Mouse (Mus musculus) right cerebral cortex, postnatal 4 days (tissue): ENCODE measurements around the gene Osbpl7.

Source experiments
- DNase-seq: peaks from one replicate; pipeline ENCODE4 v3.0.0-alpha.2; 2022

Osbpl7 gene

DNA sequence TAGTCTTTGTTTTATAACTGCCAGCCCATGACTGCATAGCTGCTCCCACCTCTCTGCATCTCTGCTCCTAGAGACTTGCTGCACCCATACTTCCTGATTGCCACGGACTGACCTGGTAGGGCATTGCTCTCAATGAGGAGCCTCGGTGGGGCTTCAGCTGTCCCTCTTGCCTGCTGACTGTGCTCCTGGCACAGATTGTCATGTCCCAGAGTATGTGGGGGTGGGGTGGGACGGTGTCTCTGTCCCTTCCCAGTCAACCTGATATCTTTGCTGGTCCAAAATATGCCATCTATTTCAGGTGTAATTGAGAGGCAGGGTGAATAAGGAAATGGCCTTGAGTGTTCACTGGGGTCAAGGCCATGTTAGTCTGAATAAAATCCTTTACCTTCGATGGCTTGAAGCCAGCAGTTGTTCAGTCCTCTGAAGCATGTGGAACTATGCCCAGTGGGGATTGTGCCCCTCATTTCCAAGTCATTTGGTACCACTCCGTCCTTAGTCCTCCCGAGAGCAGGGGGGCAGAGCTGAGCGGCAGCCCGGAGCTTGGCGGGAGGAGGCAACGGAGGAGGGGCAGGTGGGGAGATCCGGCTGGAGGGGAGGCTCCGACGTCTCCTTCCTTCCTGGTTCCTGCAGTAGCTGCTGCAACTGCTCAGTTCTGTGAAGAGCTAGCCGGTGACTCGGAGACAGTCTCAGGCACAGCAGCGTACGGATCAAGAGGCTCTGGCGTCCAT is at the start of gene Osbpl7:
Osbpl7 (plus strand) TSS at position 413 of the 728 bp plus-strand sequence.
- DNase-seq = peak; percentile 83

- DNase-seq = no peak
These were observed 47.3 kb upstream of the Osbpl7 start for GRCm38 (mm10) chr11:97003170-97003569.

DNA sequence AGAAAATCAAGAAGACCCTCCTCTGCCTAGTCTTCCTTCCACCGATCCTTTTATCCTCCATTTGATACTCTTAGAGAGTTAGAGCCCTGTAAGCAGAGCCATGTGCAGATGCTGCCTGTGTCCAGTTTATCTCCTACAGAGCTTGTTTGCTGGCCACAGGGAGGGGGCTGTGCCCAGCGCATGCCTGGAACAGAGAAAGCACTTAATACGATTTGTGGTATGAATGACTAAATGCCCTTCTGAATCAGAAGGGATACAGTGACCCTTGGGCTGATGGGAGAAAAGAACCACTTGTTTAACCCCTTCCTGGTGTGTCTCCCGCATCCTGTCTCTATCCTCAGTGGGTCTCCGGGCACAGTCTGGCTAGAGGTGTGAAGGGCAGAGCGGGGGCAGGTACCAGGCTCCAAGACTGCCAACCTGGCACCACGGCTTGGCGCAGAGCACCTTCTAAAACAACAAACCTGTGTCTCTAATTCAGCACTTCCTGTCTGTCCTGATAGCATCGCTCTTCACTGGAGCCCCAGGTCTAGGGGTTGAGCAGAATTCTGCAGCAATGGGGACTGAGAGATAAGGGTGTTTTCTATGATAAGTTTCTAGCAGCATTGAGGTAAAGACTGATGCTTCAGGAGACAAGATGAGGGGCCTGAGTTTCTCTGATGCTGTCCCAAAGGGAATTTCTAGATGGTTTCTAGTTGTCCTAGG is 43.2 kb upstream of the Osbpl7 start:
- no peak for DNase-seq

- no peak for DNase-seq
These were observed 41.1 kb upstream of the Osbpl7 start for GRCm38 (mm10) chr11:97009198-97009790.

- no peak for DNase-seq
These were observed 37.2 kb upstream of the Osbpl7 start, which contains the start of gene Sp6 for GRCm38 (mm10) chr11:97013121-97013670. Sp6 (plus strand) TSS chr11:97013394.

DNA sequence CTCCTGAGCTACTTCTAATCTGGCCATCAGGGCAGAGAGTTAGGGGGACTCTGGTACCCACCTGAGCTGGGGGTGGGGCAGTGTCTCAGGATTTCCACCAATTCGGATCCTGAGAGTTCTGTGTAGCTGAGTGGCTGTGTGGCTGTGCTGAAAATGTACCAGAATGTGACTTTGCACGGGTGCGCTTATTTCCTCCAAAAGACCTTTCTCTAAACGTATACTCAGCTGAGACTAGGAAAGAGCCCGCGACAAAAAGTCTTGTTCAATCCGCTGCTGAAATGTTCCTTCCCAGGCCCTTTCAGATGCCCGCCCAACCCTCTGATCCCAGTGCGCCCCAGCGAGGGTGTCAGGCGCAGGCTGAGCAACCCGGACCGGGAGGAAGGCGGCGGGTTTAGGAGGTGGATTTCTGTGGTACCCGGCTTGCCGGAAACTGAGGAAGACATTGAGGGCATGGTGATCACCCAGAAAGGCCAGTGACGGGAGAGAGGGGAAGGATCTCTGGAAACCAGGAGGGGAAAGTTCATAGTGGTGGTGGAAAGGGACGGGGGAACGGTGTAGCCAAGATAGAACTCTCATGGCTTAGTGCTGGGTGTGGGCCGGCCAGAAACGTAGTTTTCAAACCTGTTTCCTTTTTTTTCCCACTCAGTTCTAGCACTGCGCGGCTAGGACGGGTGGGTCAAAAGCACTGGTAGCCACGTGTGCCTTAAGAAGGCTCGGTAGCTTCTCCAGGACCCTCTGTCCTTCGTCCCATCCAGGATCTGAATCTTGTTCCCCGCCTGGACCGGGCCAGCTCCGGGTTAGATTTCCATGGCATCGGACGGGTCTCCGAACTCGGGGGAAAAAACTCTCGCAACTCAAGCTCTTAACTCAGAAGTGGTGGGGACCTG is 32.5 kb upstream of the Osbpl7 start:
- no peak for DNase-seq

GRCm38 (mm10) chr11:97018583-97019344 is 31.7 kb upstream of the Osbpl7 start:
- no peak for DNase-seq

DNA sequence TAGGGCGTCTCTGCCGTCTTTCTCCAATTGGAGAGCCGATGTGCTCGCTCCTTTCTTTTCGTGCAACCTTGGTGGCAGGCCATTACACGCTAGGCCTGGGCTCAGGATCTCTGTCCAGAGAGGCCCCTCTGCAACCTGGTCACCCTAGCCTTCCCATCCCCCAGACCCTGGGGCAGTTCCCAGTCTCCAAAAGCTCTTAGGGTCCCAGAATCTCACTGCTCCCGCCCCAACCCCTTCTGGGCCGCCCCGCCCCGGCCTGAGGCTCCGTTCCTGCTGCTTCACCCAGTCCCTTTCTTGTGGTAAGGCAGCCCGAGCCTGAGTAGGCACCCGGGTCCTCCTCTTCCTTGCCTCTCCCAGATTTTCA is 31.1 kb upstream of the Osbpl7 start:
- DNase-seq = no peak

GRCm38 (mm10) chr11:97021121-97021765 is 29.2 kb upstream of the Osbpl7 start:
- DNase-seq = no peak

DNA sequence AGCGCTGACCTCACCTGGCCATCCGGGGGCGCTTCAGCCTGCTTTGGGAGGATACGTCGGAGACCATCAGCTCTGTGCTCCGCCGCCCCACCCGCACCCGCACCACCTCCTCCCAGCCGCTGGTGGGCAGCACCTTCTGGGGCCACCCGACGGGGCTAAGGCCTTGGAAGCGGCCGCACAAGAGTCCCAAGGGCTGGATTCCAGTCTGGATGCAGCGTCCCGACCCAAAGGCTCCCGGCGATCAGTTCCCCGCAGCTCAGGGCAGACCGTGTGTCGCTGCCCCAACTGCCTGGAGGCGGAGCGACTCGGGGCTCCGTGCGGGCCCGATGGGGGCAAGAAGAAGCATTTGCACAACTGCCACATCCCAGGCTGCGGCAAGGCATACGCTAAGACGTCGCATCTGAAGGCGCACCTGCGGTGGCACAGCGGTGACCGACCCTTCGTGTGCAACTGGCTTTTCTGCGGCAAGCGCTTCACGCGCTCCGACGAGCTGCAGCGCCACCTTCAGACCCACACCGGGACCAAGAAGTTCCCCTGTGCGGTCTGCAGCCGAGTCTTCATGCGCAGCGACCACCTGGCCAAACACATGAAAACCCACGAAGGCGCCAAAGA is 28.4 kb upstream of the Osbpl7 start:
- DNase-seq = peak; percentile 75

GRCm38 (mm10) chr11:97024977-97025376 is 25.5 kb upstream of the Osbpl7 start:
- DNase-seq = no peak

DNA sequence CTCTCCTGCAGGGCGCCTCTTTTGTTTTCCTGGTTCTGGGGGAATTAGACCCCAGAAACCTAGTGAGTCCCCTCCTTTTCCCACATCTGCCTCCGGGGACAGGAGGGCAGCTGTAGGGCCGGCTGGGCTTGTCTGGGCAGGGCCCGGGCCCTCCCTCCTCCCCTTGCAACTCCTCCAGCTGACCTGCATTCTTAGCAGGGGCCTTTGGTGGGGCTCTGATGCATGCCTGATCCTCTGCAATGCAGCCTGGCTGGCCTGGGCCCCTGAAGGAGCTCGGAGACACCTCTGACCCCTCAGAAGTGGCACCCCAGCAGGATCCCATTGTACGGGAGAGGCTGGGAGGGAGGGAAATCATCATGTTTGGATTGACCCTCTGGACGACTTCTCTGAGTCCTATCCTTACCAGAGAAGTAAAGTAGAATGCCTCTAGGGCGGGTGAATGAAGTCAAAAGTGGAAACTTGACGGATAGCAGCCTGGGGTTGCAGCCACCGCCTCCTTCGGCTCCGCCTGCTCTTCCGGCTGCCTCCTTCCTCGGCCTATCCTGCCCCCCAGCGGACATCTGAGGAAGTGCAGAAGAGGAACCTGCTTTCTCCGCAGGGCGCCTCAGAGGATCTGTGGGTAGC is 24.6 kb upstream of the Osbpl7 start:
- DNase-seq = peak; percentile 89

DNA sequence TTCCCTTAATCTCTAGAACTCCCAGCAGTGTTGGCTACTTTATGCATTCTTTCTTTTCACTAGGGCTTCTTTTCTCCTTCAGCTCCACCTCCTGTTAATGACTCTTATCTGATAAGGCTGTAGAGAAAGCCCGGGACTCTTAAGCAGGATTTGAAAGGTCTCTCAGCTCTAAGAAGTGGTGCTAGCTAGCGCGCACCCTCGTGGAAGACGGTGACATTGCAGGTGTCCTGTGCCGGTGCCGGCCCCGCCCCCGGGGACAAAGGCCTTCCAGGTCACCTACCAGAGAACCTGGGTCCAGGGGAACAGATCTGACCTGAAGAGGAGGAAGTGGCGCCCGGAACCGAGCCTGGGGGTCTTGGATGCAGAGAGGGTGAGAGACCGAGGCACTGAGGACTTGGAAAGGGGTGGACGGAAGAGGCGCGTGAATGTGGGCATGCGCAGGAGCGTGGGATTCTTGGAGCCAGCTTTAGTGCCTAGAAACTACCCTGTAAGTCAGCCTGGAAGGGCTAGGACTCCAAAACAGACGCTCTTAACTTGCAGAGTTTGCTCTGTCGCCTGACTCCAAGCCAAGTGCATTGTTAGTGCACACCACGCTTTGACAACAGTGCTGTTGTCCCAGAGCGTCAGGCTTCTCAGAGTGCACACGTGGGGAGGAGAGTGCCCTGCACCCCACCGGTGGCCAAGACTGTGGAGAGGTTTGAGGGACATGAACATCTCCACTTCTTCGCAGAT is 20.6 kb upstream of the Osbpl7 start, which contains the start of gene Scrn2:
Scrn2 (plus strand) TSS at position 253 of the 732 bp plus-strand sequence.
- peak; percentile 79 for DNase-seq

DNA sequence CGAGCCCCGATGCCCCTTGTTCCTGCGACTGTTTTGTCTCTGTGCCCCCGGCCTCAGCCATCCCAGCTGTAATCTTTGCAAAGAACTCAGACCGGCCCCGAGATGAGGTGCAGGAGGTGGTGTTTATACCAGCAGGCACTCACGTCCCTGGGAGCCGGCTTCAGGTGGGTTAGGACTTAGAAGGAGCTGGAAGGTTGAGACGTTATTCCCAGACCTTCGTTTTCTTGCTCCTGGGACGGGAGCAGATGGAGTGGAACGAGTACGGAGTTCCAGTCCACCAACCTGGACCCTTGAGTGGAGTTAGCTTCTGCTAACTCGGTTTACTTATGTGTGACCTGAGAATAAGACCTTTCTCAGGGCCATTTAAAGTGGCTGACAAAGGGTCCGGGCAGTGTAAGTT is 20.0 kb upstream of the Osbpl7 start:
- DNase-seq = no peak

GRCm38 (mm10) chr11:97031977-97032376 is 18.5 kb upstream of the Osbpl7 start:
- DNase-seq = no peak

- DNase-seq = no peak
These were observed 17.9 kb upstream of the Osbpl7 start for GRCm38 (mm10) chr11:97032499-97032898.

GRCm38 (mm10) chr11:97033781-97034180 is 16.6 kb upstream of the Osbpl7 start:
- DNase-seq = no peak

DNA sequence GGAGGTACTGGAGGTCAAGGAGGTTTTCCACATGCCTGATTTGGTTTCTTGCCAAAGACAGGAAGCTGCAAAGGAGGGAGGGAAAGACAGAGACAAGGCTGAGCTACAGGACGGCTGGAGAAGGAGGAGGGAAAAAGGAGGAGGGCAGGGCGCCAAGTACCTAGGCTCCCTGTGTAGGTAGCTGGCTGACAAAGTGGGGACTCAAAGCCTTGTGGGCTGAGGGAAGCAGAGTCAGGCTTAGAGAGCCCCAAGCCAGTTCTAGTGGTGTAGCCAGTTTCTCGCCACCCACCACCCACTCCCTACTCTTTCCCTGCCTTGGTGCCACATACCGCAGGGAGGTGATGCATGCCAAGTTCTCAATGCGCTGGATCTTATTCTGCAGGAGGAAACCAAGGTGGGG is 14.3 kb upstream of the Osbpl7 start:
- DNase-seq = no peak

GRCm38 (mm10) chr11:97038881-97039280 is 11.5 kb upstream of the Osbpl7 start:
- no peak for DNase-seq
